Mouse (Mus musculus) cerebellum, adult 2 months (tissue): ENCODE data around the gene Plekha6. TPM values are rescaled to one million over a fixed set of nuclear protein-coding genes. Genes with fewer than 3 reads are reported as not detected.
"Not testable (repeated sequence)": the region's sequence is repeated elsewhere in the genome, so short reads cannot be mapped to it uniquely, and the experiment has no call there.

Experiments
- DNase-seq, 2 experiments: peaks; one replicate each; pipeline ENCODE4 v3.0.0; 2021
- H3K27ac ChIP-seq: fragments of 200-500 bp; 2 replicates; pipeline ENCODE4 v1.5.1; 2012; ENCODE audit warnings: low read length, control low read depth, inconsistent platforms; ENCODE audit not compliant: insufficient read depth
- H3K27me3 ChIP-seq: fragments of 200-500 bp; 2 replicates; pipeline ENCODE4 v1.6.1; 2012; ENCODE audit warnings: inconsistent platforms, mild to moderate bottlenecking, low read length, moderate library complexity; ENCODE audit not compliant: control insufficient read depth, insufficient read depth
- H3K4me1 ChIP-seq: fragments of 200-500 bp; 2 replicates; pipeline ENCODE4 v1.6.1; 2011; ENCODE audit warnings: low read length; ENCODE audit not compliant: control insufficient read depth, insufficient read depth
- H3K4me3 ChIP-seq: fragments of 200-500 bp; replicated peaks from 2 replicates; pipeline ENCODE3; 2011; ENCODE audit warnings: mild to moderate bottlenecking, low read depth, low read length, control low read depth; ENCODE audit not compliant: insufficient read depth
- CTCF ChIP-seq: fragments of 200-500 bp; IDR thresholded peaks from 2 replicates; pipeline ENCODE4 v1.5.1; 2011; ENCODE audit warnings: low read depth, mild to moderate bottlenecking, control low read depth, low read length, moderate library complexity, borderline replicate concordance; ENCODE audit not compliant: insufficient read depth
- POLR2A ChIP-seq: fragments of 200-500 bp; IDR thresholded peaks from 2 replicates; pipeline ENCODE4 v1.6.1; 2011; ENCODE audit warnings: low read length, control low read depth, borderline replicate concordance; ENCODE audit not compliant: insufficient read depth
- WGBS: fragments of 180-500 bp; shearing (Covaris S2); methylation state at CpG from one replicate; pipeline ENCODE4 v1.1.7; 2018; 5-methylcytosine and 5-hydroxymethylcytosine counted together
- polyA plus RNA-seq: library from polyadenylated mRNA; depleted of rRNA; stranded (reverse); fragments of >200 nt; gene quantifications from 2 replicates; pipeline ENCODE4 v1.2.3, GENCODE M21; 2012

Gene Plekha6
- polyA plus RNA-seq, 1 experiment, result 77.2 TPM

DNA sequence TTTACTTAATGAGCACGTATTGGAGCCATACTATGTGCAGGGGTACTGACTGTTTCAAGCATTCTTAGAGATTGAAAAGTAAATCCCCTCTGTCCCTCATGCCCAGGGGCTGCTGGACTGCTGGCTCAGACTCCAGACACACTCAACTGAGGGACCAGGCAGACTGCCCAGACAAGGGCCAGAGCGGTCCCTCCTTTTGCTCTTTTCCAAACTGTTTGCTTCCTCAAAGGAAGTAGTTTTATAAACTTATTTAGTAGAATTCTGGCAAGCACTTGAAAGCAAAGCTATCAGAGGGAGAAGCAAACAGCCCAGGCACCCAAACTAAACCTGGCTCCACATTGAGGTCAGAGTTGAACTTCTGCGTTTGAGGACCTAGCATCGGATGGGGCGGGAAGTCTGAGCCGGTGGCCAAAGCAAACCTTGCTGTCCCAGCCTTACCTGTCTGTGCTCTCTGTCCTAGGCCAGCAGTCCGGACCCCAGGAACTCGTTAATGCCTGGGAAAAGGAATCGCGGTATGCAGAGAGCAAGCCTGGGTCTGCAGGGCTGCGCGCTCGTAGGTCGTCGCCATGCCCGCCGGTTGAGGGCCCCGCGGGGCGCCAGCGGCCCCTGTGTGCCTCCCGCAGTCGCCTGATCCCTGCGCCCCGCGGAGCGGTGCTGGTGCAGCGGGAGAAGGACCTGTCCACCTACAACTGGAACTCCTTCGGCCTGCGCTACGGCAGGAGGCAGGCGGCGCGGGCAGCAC lies 165.1 kb downstream of the Plekha6 start:
- DNase-seq, result no peak
- no peak overlapping the region for H3K27ac ChIP-seq
- TF ChIP-seq POLR2A (no peak), CTCF (no peak)
- WGBS, result 21% methylated on average over 34 of the region's 34 CpGs
- no peaks in the 10 kb centered on the region for H3K4me1 ChIP-seq
- no peaks in the 10 kb centered on the region; the same call in 1 of the 2 replicates for H3K27me3 ChIP-seq
- no peak overlapping the region for H3K4me3 ChIP-seq

DNA sequence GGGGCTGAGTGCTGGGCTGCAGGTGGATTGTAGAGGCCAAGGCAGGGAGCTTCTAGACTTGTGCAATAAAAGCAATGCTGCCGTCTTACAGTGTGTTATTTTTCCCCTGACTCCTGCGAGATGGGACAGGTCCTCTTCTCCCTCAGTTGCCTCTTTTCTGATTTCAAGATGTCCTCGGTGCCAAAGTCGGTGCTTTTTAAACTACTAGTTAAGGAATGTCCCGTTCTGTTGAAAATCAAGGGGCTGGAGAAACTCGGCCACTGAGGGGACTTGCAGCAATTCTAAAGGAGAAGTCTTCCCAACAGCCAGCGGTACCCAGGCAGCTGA lies 165.6 kb downstream of the Plekha6 start:
- H3K27ac ChIP-seq, result no peak overlapping the region
- no peaks in the 10 kb centered on the region; the same call in 1 of the 2 replicates for H3K27me3 ChIP-seq
- DNase-seq, result no peak
- no peak overlapping the region for H3K4me3 ChIP-seq
- TF ChIP-seq POLR2A (no peak), CTCF (no peak)
- WGBS, result 57% methylated on average over 7 of the region's 7 CpGs
- H3K4me1 ChIP-seq, result no peaks in the 10 kb centered on the region

DNA sequence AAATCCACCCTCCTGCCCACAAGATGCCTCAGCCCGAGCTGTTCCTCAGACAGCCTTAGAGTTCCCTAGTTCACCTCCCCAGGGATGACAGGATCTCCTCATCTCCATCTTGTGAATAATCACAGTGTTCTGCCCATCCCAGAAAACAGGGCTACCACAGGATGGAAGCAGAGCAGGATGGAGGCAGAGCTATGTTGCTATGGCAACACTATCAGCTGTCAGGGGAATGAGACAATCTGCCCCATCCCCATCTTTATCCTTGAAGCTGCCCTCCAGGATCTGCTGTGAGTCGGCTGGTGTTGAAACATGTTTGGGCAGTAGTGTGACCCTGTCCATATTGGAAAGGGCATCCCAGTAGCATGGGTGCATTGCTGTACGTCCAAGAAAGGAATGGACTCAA lies 167.1 kb downstream of the Plekha6 start:
- WGBS, result 44% methylated on average over 3 of the region's 3 CpGs
- no peaks in the 10 kb centered on the region for H3K4me1 ChIP-seq
- H3K27me3 ChIP-seq, result no peaks in the 10 kb centered on the region; the same call in 1 of the 2 replicates
- no peak overlapping the region for H3K4me3 ChIP-seq
- H3K27ac ChIP-seq, result no peak overlapping the region
- TF ChIP-seq CTCF (no peak), POLR2A (no peak)
- no peak for DNase-seq

DNA sequence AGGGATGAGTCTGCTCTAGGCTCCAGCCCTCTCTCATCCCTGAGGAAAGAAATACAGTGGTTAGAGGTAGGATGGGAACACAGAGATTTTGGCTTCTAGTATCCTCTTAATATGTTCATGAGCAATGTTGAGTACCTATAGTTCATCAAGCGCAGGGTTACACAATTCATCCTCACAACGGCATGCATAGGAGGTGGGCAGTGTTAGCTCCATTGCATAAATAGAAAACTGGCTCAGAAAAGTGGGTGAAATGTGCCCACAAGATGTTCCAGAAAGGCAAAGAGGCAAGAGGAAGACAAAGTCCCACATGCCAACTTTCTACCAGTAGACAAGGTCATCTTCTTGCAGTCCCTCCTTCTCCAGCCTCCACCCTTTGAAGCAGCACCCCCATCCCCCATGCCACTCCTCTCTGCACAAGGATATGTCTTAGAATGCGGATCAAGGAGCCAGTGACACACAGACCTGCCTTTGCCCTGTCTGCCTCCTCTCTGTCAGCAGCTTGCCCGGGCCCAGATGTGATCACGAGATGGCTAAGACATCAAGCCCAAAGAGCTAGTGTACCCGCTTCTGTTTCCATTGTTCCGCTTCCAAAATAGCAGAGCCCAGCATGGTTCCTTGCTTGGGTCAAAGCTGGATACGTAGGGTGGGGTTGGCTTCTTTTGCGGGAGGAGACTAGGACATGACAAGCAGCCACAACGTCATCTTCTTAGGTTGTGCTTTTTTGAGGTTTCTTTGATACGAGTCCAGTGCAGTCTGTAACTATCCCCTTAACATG lies 168.8 kb downstream of the Plekha6 start:
- H3K27ac ChIP-seq, result no peak overlapping the region
- DNase-seq, result no peak
- WGBS, result 89% methylated on average over 11 of the region's 11 CpGs
- TF ChIP-seq POLR2A, result no peak
- TF ChIP-seq CTCF, result no peak
- H3K4me1 ChIP-seq, result no peaks in the 10 kb centered on the region
- no peaks in the 10 kb centered on the region; the same call in 1 of the 2 replicates for H3K27me3 ChIP-seq
- H3K4me3 ChIP-seq, result no peak overlapping the region

DNA sequence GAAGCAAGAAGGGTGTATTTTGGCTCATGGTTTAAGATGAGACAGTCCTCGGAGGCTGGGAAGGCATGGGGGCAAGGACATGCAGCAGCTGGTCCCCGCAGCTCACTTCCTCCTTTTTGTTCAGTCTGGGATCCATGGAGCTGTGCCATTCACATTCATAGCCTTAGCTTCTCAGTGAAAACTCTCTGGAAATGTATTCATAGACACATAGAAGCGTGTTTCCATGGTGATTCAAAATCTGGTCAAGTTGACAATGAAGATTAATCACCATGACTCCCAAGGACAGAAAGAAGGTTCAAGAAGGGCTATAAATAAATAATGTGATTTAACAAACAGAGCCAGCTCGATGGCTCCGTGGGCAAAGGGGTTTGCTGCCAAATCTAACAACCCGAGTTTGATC lies 169.9 kb downstream of the Plekha6 start:
- Histone ChIP-seq H3K27ac (no peak overlapping the region), H3K27me3 (no peaks in the 10 kb centered on the region; the same call in 1 of the 2 replicates), H3K4me1 (no peaks in the 10 kb centered on the region), H3K4me3 (no peak overlapping the region)
- 31% methylated on average over 6 of the region's 6 CpGs for WGBS
- TF ChIP-seq CTCF (no peak), POLR2A (no peak)
- DNase-seq, result no peak

DNA sequence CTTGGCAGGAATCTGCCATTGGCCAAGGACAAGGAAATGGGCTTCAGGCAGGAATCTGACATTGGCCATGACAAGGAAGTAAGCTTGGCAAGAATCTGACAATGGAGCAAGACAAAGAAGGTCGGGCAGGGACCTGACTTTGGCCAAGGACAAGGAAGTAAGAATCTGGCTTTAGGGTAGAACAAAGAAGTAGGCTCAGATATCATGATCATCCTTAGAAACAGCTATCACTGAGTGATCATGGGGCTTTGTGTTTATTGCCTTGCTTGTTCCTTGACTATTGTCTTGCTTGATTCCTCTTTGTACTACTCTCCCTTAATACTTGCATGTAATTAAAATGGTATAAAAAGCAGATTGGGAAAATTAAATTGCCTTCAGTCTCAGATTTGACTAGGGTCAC lies 176.4 kb downstream of the Plekha6 start:
- H3K27ac ChIP-seq, DNase-seq, H3K27me3 ChIP-seq, H3K4me1 ChIP-seq, H3K4me3 ChIP-seq: not testable (repeated sequence)
- 46% methylated on average over 1 of the region's 1 CpGs for whole genome bisulfite sequencing

DNA sequence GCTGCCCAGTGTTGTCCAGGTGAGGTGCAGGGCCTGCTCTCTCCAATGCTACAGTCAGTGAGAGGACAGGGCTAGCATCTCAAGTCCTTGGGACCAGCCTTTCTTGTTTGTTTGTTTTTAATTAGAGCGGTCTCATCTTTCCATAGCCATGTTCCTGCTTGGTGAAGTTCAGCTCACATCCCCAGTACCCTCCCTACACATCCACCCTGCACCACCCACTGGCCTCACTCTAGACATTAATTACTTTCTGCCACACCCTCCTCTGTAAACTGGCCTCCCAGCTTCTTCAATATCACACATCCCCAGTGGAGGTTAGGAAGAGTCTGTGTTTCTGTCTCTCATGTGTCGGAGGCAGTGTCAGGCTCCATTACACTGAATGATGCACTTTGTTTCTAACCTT lies 180.3 kb downstream of the Plekha6 start:
- WGBS, result 97% methylated on average over 2 of the region's 2 CpGs
- H3K27me3 ChIP-seq, result no peaks in the 10 kb centered on the region
- H3K4me3 ChIP-seq, result no peak overlapping the region
- H3K4me1 ChIP-seq, result no peaks in the 10 kb centered on the region
- no peak for TF ChIP-seq POLR2A
- no peak for TF ChIP-seq CTCF
- DNase-seq, result no peak
- no peak overlapping the region for H3K27ac ChIP-seq

DNA sequence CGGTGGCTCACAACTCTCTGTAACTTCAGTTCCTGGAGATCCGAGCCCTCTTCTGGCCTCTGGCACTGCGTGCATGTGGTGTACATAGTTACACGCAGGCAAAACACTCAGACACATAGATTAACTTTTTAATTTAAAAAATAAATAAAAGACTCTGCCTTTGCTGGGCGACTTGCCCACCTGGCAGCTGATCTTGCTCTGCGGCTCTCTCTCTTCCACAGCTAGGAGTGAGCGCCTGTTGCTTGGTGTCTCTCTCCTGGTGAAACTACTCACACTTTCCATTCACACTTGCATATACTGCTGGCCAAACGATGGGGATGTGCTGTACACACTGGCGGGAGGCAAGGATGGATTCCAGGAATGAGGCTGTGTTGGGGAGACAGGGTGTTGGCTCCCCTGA lies 182.5 kb downstream of the Plekha6 start:
- WGBS, result 78% methylated on average over 9 of the region's 9 CpGs
- no peak for DNase-seq
- H3K27me3 ChIP-seq, result no peaks in the 10 kb centered on the region
- no peak overlapping the region for H3K4me3 ChIP-seq
- no peaks in the 10 kb centered on the region for H3K4me1 ChIP-seq
- TF ChIP-seq CTCF (no peak), POLR2A (no peak)
- H3K27ac ChIP-seq, result no peak overlapping the region
